Mouse (Mus musculus): ENCODE data around the gene Ppp1r35. TPM values are rescaled to one million over a fixed set of nuclear protein-coding genes. Genes with fewer than 3 reads are reported as not detected.

Ppp1r35 gene
- polyA plus RNA-seq, 1 experiment, result 30.3 TPM

- no peak overlapping the region for H3K27ac ChIP-seq (ENCODE audit: insufficient read depth, low read length)
- no peak overlapping the region for H3K9ac ChIP-seq (ENCODE audit: low read depth, poor library complexity, severe bottlenecking)
- no peak for TF ChIP-seq CTCF (IDR thresholded peaks at IDR 0.05; ENCODE audit: low read depth, low read length)
- no peak for TF ChIP-seq POLR2A (IDR thresholded peaks at IDR 0.05; ENCODE audit: insufficient read depth, low read length)
- TF ChIP-seq EP300 (IDR thresholded peaks at IDR 0.05; ENCODE audit: insufficient read depth, low read depth, low read length), result no peak
- no peaks in the 10 kb centered on the region for H3K9me3 ChIP-seq (replicated peaks; ENCODE audit: control insufficient read depth, insufficient read depth, low read length, poor library complexity, severe bottlenecking)
- H3K4me1 ChIP-seq (ENCODE audit: control insufficient read depth, insufficient read depth, low read length), result no peaks in the 10 kb centered on the region
- H3K36me3 ChIP-seq (ENCODE audit: control insufficient read depth, insufficient read depth, low read length, poor library complexity, severe bottlenecking), result peaks cover 12% of the 10 kb centered on the region
- no peaks in the 10 kb centered on the region for H3K27me3 ChIP-seq (ENCODE audit: control insufficient read depth, insufficient read depth, low read length, poor library complexity, severe bottlenecking)
- H3K4me3 ChIP-seq (ENCODE audit: low read depth, low read length), result no peak overlapping the region
Observed at GRCm38 (mm10) chr5:137788171-137788570, 9.5 kb downstream of the Ppp1r35 start.

GRCm38 (mm10) chr5:137788946-137789531 is 10.4 kb downstream of the Ppp1r35 start:
- TF ChIP-seq POLR2A (IDR thresholded peaks at IDR 0.05; ENCODE audit: insufficient read depth, low read length) (no peak), CTCF (IDR thresholded peaks at IDR 0.05; ENCODE audit: low read depth, low read length) (no peak), EP300 (IDR thresholded peaks at IDR 0.05; ENCODE audit: insufficient read depth, low read depth, low read length) (no peak)
- Histone ChIP-seq H3K9ac (ENCODE audit: low read depth, poor library complexity, severe bottlenecking) (no peak overlapping the region), H3K27me3 (ENCODE audit: control insufficient read depth, insufficient read depth, low read length, poor library complexity, severe bottlenecking) (no peaks in the 10 kb centered on the region), H3K9me3 (replicated peaks; ENCODE audit: control insufficient read depth, insufficient read depth, low read length, poor library complexity, severe bottlenecking) (no peaks in the 10 kb centered on the region), H3K4me3 (ENCODE audit: low read depth, low read length) (no peak overlapping the region), H3K36me3 (ENCODE audit: control insufficient read depth, insufficient read depth, low read length, poor library complexity, severe bottlenecking) (peaks cover 5% of the 10 kb centered on the region), H3K4me1 (ENCODE audit: control insufficient read depth, insufficient read depth, low read length) (no peaks in the 10 kb centered on the region), H3K27ac (ENCODE audit: insufficient read depth, low read length) (no peak overlapping the region)

DNA sequence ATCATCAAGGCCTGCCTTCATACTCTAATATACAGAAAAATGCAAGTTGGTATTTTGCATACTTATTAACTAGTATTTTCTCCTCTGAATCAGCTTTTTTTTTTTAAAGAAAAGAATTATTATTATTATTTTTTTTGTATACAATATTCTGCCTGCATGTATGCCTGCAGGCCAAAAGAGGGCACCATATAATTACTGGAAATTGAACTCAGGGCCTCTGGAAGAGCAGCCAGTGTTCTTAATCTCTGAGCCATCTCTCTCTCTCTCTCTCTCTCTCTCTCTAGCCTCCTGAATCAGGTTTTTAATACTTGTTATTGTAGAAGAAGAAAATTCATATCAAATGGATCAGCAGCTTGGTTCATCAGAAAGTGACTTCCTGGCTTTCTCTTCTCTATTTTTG is 12.9 kb downstream of the Ppp1r35 start:
- H3K36me3 ChIP-seq (ENCODE audit: control insufficient read depth, insufficient read depth, low read length, poor library complexity, severe bottlenecking), result no peaks in the 10 kb centered on the region
- no peaks in the 10 kb centered on the region for H3K27me3 ChIP-seq (ENCODE audit: control insufficient read depth, insufficient read depth, low read length, poor library complexity, severe bottlenecking)
- H3K27ac ChIP-seq (ENCODE audit: insufficient read depth, low read length), result no peak overlapping the region
- no peak for TF ChIP-seq POLR2A (IDR thresholded peaks at IDR 0.05; ENCODE audit: insufficient read depth, low read length)
- no peak for TF ChIP-seq EP300 (IDR thresholded peaks at IDR 0.05; ENCODE audit: insufficient read depth, low read depth, low read length)
- no peak for TF ChIP-seq CTCF (IDR thresholded peaks at IDR 0.05; ENCODE audit: low read depth, low read length)
- no peaks in the 10 kb centered on the region for H3K9me3 ChIP-seq (replicated peaks; ENCODE audit: control insufficient read depth, insufficient read depth, low read length, poor library complexity, severe bottlenecking)
- no peak overlapping the region for H3K4me3 ChIP-seq (ENCODE audit: low read depth, low read length)
- H3K9ac ChIP-seq (ENCODE audit: low read depth, poor library complexity, severe bottlenecking), result no peak overlapping the region
- H3K4me1 ChIP-seq (ENCODE audit: control insufficient read depth, insufficient read depth, low read length), result no peaks in the 10 kb centered on the region

GRCm38 (mm10) chr5:137796606-137797005 is 18.0 kb downstream of the Ppp1r35 start:
- Histone ChIP-seq H3K27me3 (ENCODE audit: control insufficient read depth, insufficient read depth, low read length, poor library complexity, severe bottlenecking) (no peaks in the 10 kb centered on the region), H3K36me3 (ENCODE audit: control insufficient read depth, insufficient read depth, low read length, poor library complexity, severe bottlenecking) (no peaks in the 10 kb centered on the region), H3K4me3 (ENCODE audit: low read depth, low read length) (no peak overlapping the region), H3K4me1 (ENCODE audit: control insufficient read depth, insufficient read depth, low read length) (no peaks in the 10 kb centered on the region), H3K9ac (ENCODE audit: low read depth, poor library complexity, severe bottlenecking) (no peak overlapping the region), H3K27ac (ENCODE audit: insufficient read depth, low read length) (no peak overlapping the region), H3K9me3 (replicated peaks; ENCODE audit: control insufficient read depth, insufficient read depth, low read length, poor library complexity, severe bottlenecking) (no peaks in the 10 kb centered on the region)
- TF ChIP-seq POLR2A (IDR thresholded peaks at IDR 0.05; ENCODE audit: insufficient read depth, low read length) (no peak), EP300 (IDR thresholded peaks at IDR 0.05; ENCODE audit: insufficient read depth, low read depth, low read length) (no peak), CTCF (IDR thresholded peaks at IDR 0.05; ENCODE audit: low read depth, low read length) (no peak)

- Histone ChIP-seq H3K4me3 (ENCODE audit: low read depth, low read length) (no peak overlapping the region), H3K9me3 (replicated peaks; ENCODE audit: control insufficient read depth, insufficient read depth, low read length, poor library complexity, severe bottlenecking) (no peaks in the 10 kb centered on the region), H3K27me3 (ENCODE audit: control insufficient read depth, insufficient read depth, low read length, poor library complexity, severe bottlenecking) (no peaks in the 10 kb centered on the region), H3K4me1 (ENCODE audit: control insufficient read depth, insufficient read depth, low read length) (no peaks in the 10 kb centered on the region), H3K9ac (ENCODE audit: low read depth, poor library complexity, severe bottlenecking) (no peak overlapping the region), H3K36me3 (ENCODE audit: control insufficient read depth, insufficient read depth, low read length, poor library complexity, severe bottlenecking) (no peaks in the 10 kb centered on the region), H3K27ac (ENCODE audit: insufficient read depth, low read length) (no peak overlapping the region)
- TF ChIP-seq CTCF (IDR thresholded peaks at IDR 0.05; ENCODE audit: low read depth, low read length) (no peak), EP300 (IDR thresholded peaks at IDR 0.05; ENCODE audit: insufficient read depth, low read depth, low read length) (no peak), POLR2A (IDR thresholded peaks at IDR 0.05; ENCODE audit: insufficient read depth, low read length) (no peak)
Observed at GRCm38 (mm10) chr5:137800917-137801316, 22.3 kb downstream of the Ppp1r35 start.

DNA sequence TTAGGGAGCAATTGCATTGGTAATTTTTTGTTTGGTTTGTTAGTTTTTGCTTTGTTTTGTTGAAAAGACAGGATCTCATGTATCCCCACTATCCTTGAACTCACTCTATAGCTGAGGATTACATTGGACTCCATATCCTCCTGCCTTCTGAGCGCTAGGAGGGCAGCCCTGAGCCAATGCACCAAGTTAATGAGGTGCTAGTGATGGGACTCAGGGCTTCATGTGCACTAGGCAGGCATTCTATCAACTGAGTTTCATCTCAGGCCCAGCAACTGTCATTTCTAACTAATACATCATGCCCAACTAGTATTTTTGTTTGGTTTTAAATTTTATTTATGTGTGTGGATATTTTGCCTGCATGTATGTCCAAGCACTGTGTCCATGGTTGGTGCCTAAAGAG is 27.5 kb downstream of the Ppp1r35 start:
- Histone ChIP-seq H3K27ac (ENCODE audit: insufficient read depth, low read length) (no peak overlapping the region), H3K9me3 (replicated peaks; ENCODE audit: control insufficient read depth, insufficient read depth, low read length, poor library complexity, severe bottlenecking) (no peaks in the 10 kb centered on the region), H3K4me1 (ENCODE audit: control insufficient read depth, insufficient read depth, low read length) (no peaks in the 10 kb centered on the region), H3K9ac (ENCODE audit: low read depth, poor library complexity, severe bottlenecking) (no peak overlapping the region), H3K27me3 (ENCODE audit: control insufficient read depth, insufficient read depth, low read length, poor library complexity, severe bottlenecking) (no peaks in the 10 kb centered on the region), H3K4me3 (ENCODE audit: low read depth, low read length) (no peak overlapping the region), H3K36me3 (ENCODE audit: control insufficient read depth, insufficient read depth, low read length, poor library complexity, severe bottlenecking) (no peaks in the 10 kb centered on the region)
- TF ChIP-seq CTCF (IDR thresholded peaks at IDR 0.05; ENCODE audit: low read depth, low read length), result no peak
- TF ChIP-seq EP300 (IDR thresholded peaks at IDR 0.05; ENCODE audit: insufficient read depth, low read depth, low read length), result no peak
- TF ChIP-seq POLR2A (IDR thresholded peaks at IDR 0.05; ENCODE audit: insufficient read depth, low read length), result no peak

Data from ES-Bruce4 (cell line).